Mouse (Mus musculus) mesoderm, embryonic 11.5 days (tissue): ENCODE measurements around the gene Rrnad1.

Source experiments
- DNase-seq: peaks from one replicate; pipeline ENCODE4 v3.0.0-alpha.2; 2012; ENCODE audit warnings: low read depth, low spot score

Gene Rrnad1

DNA sequence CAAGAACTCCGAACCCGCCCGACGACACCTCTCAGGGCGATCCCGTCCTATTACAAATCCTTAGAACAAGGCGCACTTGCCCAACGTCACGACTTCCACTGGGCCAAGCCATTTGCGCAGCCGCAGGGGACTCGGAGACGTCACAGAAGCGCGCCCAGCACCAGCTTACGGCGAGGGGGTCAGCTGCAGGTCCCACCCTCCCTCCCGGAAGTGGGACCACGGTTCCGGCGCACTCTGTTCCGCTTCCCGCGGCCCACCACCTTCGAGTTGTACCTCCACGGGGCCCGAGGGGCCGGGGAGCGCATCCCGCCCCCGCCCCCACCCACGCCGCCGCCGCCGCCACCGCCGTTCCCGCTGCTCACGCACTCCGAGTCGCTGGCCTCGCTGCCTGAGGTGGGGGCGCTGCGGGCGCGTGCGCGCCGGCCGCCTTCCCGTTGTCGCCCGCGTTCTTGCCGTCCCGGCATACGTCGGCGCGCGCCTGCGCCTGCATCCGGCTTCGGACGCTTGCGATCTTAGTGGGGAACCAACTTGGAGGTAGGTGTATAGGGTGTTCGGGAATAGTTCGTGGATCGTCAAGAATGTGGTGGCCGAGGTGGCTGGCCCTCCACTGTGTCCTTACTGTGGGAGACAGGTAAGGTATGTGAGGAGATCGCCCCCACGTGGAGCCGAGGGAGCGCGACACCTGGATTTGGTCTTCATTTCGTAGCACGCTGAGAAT, at the start of gene Rrnad1, which contains the start of gene Isg20l2:
Gene Rrnad1 (minus strand): TSS at position 640 of the 718 bp plus-strand sequence.
Gene Isg20l2 (plus strand): TSS at position 237 of the 718 bp plus-strand sequence.
- DNase-seq: peak; percentile 98

DNA sequence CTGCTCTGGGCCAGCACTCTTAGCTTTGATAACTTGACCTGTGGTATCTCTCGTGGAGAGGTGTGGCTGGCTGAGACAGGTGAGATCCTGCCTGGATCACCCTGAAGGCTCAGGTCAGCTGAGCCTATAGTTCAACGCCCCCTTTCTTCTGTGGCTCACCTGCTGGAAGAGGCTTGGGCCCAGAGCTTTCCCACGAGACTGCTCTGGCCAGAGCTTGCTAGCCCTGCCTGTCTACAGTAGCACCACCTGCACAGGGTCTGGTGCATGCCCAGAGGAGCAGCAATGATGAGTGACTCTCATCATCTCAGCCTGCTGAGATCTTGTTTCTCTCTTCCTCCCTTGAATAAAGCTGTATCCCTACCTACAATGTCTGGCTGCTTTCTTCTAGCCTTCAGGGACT, 49.6 kb upstream of the Rrnad1 start:
- no peak for DNase-seq

DNA sequence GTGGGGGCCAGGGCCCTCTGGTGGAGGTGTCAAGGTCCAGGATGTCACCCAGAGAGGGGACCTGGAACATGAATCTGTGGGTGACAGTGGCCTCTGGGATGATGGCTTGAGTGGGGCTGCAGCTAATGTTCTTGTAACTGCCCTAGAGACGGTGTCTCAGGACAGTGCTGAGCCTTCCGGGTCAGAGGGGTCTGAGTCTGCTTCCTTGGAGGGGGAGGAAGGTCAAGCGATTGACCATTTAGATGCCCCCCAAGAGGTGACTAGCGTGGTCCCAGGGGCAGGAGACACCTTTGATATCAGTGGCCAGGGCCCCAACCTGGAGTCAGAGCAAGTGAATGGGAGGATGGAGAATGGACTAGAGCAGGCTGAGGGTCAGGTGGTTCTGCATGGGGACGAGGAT, 49.0 kb upstream of the Rrnad1 start:
- no peak for DNase-seq

DNA sequence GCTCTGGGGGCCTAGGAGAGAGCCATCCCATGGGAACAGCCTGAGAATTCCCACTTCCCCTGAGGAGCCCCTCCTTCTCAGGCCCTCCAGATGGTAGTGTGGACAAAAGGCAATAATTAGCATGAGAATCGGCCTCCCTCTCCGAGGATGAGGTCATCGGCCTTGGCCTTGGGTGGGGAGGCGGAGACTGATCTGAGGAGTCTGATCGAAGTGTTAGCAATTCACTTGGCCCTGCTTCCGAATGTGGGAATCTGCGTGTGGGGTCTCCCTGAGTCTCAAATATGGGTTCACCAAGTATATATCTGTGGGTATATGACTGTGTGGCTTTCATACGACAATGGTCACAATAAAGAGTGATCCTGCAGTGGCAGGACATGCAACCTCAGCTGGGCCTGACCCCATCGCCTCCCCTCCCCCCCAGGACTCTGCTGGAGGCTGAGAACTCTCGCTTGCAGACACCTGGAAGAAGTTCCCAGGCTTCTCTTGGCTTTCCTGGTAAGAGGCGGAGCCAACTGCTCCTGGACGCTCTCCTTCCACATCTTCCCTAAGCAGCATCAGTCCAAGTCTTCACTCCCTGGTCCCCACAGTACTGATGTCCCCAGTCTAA, 44.0 kb upstream of the Rrnad1 start:
- DNase-seq: peak; percentile 88

DNA sequence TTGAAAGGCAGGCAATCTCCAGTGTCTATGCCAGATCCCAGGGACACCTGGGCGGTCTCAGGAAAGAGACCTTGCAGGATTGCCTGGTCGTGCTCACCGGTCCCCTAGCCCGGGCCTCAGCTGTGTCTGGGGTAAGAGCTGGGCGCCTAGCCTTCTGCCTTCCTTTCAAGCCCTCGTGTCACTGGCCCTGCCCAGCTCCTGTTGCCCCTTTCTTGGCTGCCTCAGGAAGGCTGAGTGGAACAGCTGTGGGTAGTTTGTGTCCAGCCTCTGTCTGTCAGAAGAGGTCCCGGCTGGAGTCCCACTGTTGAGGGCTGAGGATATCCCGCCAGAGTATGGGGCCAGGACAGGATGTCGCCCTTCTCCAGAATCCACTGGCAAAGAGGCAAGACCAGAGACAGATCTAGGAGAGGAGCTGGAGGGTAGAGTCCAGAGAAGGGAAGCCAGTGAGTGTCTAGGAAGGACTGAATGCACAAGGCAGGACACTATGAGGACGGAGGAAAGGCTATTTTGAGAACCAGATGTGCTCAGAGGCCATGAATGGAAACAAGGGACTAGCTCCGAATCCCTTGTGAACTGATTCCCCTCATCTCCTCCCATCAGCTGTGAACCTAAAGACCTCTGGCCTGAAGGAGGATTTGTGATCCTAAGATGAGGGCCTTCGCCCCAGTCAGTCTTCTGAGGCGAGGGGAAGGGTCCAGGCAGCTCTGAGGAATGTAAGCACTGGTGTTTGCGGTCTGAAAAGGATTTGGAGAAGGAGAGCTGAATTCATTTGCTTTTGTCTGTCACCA, 43.3 kb upstream of the Rrnad1 start:
- DNase-seq: no peak

DNA sequence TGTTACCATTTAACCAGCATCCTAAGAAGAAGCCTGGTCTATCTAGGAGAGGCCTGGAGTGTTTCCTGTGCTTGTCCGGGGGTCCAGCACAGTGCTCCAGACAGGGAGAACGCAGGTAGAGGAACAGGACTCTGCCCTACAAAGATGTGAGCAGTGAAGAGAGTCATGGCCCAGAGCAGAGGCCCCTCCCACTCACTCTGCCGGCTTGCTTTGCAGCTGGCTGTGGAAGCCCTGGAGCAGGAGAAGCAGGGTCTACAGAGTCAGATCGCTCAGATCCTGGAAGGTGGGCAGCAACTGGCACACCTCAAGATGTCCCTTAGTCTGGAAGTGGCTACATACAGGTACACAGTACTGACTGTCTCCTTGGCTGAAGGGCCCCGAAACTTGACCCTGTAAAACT, 42.3 kb upstream of the Rrnad1 start:
- no peak for DNase-seq

DNA sequence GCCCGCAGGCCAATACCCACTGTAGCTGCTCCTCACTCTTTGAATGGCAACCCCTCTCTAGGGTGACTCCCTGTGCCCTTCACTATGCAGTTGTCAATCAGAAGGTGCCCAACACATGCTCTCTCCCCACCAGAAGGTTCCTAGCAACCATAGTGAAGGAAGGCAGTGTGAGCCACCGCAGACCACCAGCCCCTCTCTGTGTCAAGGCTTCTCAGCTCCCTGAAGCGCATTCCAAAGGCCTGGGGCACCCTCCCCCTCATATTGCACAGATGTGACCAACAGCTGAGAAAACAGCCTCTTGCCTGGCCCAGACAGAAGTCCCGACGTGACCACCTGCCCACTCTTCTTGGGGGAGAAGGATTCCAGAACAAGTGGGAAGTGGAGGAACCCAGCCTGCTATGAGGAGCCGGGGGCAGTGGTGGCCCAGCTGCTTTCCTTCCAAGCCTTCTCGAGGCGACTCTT, 41.7 kb upstream of the Rrnad1 start:
- DNase-seq: peak; percentile 77

DNA sequence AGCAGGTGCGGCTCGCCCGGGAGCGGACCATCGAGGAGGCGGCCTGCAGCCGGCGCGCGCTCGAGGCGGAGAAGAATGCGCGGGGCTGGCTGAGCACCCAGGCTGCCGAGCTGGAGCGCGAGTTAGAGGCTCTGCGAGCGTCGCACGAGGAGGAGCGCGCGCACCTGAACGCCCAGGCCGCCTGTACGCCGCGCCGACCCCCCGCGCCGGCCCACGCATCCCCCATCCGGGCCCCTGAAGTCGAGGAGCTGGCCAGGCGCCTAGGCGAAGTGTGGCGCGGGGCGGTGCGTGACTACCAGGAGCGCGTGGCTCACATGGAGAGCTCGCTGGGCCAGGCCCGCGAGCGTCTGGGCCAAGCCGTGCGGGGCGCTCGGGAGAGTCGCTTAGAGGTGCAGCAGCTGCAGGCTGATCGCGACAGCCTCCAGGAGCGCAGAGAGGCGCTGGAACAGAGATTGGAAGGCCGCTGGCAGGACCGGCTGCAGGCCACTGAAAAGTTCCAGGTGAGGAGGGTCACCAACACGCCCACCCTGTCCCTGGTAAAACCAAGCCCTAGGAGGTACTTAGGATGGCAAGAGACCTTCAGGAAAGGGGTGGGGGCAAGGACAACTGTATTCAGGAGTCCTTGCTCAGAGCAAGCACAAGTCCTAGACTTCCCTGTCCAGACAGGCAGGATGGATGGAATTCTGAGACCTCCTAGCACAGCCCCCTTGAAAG, 41.1 kb upstream of the Rrnad1 start:
- DNase-seq: no peak

DNA sequence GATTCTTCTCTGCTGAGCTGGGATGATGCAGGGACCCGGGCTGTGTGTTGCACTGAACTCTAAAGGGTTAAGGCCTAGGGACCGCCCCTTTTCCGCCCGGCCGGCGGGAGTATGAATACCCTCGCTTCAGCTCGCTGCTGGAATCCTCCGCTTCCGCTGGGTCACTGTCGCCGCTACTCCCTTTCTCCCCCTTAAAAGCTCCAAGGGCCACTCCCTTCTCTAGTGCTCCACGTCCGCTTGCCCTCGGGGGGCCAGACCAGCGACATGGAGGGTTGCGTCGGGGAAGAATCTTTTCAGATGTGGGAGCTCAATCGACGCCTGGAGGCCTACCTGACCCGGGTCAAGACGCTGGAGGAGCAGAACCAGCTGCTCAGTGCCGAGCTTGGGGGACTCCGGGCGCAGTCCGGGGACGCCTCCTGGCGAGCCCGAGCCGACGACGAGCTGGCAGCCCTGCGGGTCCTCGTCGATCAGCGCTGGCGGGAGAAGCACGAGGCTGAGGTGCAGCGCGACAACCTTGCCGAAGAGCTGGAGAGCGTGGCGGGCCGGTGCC, 40.5 kb upstream of the Rrnad1 start, which contains the start of gene Nes:
Gene Nes (plus strand): TSS at position 140 of the 550 bp plus-strand sequence.
- peak; percentile 93 for DNase-seq

DNA sequence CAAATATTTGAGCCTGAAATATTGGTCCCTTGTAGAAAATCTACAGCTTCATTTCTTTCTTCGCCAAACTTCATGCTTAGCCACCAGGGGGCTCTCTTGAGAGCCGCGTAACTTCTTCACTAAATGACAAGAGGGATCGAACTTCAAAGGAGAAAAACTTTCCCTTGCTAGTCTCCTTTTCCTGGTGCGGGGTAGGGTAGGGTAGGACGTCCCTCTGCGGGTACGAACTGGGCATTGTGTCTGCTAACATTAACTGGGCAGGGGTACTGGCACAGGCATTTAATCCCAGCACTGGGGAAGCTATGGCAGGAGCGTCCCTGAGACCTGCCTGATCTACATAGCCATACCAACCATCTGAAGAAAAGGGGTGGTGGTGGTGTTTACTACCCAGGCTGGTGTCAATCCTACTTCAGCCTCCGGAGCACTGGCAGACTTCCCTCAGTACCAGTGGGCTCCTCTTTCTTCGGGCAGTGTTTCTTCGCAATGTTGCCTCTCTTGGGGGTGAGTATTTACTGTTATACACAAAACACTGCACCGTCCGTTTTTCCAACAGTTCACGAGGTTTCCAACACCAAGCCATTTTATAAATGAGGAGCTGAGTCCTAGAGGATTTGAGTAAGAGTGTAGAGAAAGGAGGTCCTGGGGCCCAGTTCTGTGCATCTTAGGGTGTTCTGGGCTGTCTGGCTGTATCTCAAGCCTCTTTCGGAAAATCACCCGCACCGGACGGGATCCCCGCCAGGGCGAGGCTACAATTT, 39.8 kb upstream of the Rrnad1 start:
- DNase-seq: peak; percentile 83

DNA sequence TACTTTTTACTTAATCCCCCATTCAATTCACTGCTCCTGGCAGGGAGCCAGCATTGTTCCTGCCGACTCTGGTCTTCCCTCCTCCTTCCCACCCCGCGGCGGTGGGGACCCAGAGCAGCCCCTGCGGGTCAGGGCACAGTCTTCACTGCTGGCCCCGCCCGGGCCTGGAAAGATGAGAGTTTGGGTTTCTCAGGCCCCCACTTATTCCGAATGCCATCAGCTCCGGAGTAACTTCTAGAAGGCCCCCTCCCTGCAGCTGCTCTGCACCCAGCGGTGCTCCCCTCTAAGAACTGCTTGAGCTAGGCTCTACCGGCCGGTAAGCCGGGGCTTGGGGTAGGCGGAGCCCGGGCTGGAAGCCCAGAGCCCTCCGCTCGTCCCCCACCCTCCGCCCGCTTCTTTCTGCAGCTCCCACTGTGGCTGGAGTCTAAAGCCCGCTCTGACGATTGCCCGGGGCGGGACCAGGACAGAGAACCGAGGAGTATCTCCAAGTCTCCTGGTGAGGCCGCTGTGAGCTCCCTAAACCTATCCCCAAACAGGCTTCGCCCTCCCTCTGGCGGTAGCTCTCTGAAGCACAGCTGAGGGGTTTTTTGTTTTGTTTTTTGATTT, 30.2 kb upstream of the Rrnad1 start:
- peak; percentile 96 for DNase-seq

DNA sequence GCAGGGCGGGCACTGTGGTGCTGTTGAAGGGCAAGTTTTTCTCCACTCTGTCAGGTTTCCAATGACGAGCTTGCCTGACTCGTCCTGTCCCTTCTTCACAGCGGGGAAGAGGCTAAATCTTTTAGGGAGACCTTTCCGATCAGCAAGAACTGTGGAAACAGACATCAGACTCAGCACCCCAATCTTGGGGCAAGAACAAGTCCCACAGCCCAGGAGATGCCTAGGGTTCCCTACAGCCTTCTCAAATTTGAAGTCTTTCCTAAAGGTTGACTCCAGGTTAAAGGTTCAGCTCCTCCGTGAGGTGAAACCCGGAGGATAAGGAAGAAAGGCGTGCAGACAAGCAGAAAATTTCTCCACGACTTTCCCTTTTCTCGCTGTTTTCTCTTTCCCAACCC, 29.7 kb upstream of the Rrnad1 start:
- no peak for DNase-seq

DNA sequence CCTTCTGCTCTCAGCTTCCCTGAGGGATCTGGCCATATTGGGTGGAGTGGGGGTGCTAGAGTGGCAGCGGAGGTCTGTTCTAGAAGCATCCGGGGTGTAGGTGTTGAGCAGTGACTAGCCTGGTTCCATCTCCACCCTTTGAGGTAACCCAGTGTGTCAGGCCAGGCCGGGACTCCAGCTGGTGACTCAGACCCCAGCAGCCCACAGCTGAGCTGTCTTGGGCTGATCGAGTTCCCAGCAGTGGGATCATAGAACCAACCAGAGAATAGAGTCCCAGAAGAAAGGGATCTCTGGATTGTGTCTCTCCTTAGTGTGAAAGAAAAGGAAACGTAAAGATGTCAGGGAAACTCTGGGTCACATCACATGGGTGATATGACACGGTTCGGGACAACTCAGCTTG, 28.9 kb upstream of the Rrnad1 start:
- no peak for DNase-seq

DNA sequence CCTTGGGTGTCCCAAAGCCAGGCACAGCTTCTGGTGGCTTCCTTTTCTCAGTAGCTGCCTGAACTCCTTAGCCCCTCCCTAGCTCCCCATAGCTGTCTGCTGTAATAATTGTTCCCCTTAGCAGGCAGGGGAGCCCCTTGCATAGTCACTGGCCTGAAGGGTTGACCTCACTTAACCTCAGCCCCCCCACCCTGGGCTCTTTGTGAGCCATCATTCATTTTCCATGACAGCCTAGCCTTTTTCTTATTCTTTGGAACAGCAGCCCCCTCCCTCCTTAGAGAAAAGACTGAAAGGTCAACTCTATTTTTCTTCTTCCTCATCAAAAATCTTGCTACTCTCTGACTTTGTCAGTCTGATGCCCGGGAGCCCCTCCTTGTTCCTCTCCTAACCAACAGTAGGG, 28.4 kb upstream of the Rrnad1 start:
- DNase-seq: no peak

DNA sequence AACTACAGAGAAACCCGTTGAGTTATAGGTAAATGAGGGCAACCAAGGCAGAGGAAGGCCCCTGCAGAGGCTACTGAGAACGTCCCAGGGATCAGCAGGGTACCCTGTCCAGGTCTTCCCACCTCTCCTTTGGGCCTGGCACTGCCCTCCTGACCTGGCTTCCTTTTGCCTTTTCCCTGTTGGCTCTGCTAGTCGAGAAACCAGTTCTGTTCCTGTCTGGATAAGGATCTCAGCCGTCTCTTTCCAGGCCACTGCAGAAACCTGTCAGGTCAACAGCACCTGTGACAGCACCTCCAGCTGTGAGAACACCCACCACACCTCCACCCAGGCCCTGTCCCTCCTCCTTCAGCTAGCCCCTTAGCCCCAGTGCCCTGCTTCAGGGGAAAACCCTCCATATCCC, 28.0 kb upstream of the Rrnad1 start:
- DNase-seq: no peak

DNA sequence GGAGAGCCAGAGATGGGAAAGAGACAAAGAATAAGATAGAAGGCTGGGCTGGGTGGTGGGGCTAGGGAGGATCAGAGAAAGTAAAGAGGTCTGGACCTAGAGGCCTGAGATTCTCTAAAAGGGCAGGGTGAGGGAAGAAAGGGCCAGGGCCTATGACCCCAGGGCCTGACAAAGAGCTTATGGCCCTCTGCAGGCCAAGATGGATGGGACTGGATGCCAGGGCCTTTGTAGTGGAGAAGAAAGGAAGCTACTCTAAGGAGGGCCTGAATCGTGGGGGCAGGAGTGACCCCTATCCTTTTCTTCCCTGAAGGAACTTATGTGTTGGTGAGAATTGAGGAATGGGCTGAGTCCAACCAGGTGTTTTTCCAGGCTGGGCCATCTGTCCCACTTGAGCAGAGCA, 27.5 kb upstream of the Rrnad1 start:
- DNase-seq: no peak

DNA sequence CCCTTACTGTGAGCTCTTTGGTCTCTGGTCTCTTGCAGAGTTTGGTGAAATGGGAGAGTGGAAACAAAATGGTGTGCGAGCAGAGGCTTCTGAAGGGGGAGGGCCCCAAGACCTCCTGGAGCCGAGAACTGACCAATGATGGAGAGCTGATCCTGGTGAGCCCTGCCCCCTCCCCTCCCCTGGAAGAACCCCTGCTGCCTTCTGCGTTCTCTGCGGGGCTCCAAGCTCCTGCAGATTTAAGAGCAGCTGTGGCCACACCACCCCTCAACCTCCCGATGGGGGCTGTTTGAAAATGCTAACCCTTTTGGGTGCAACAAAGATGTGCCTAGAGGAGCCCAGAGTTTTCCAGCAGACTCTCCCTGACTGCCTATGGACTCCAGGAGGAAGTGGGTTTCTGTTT, 21.9 kb upstream of the Rrnad1 start:
- peak; percentile 56 for DNase-seq

DNA sequence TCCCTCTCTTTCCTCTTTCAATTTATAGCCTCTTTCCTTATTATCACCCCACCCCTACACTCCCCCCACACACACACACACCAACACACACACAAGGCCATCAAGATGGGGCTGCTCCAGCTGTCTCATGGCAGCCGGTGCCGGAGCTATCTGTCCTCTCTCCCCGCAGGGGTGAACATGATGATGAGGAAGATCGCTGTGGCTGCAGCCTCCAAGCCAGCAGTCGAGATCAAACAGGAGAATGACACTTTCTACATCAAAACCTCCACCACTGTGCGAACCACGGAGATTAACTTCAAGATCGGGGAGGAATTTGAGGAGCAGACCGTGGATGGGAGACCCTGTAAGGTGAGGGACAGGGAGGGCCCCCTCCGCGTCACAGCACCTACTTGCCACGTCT, 21.4 kb upstream of the Rrnad1 start:
- DNase-seq: no peak

DNA sequence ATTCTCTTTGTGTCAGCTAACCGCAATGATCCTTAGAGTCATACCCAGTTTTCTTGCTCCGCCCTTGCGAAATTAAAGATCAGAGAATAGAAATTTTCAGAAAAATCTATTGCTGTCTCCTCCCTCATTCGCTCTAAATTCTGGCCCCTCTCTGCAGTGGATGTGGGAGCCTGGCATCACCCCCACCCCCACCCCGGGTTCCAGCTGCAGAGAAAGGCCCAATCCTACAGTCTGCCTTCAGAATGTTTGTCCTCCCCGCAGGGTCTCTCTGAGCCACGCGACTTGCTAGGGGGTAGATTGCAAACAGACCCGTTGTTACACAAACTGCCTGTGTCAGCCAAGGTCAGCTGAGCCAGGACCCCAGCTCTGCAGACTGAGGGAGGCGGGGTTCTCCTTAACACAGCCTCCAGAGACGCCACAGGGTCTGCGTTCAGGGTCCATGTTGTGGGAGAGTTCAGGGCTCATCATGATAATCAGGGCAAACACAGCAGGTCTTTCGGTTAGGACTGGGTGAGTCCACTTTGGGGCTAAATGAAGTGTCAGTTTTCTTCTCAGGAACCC, 19.5 kb upstream of the Rrnad1 start:
- DNase-seq: peak; percentile 55
